Mouse (Mus musculus): Measurements from ENCODE around the gene Olfr618. TPM values are rescaled to one million over a fixed set of nuclear protein-coding genes. Genes with fewer than 3 reads are reported as not detected.
"Not testable (repeated sequence)": the region's sequence is repeated elsewhere in the genome, so short reads cannot be mapped to it uniquely, and the experiment has no call there.

Gene Olfr618
- total RNA-seq (2021): not detected
- long read RNA-seq, experiment 1: 0 reads
- long read RNA-seq, experiment 2: 0 reads

- DNase-seq (ENCODE audit: low spot score in 2 of 2): no peak
Measured at GRCm38 (mm10) chr7:103589803-103590202, at the start of gene Olfr618. TSS of gene Olfr618 (plus strand) at chr7:103590103.

DNA sequence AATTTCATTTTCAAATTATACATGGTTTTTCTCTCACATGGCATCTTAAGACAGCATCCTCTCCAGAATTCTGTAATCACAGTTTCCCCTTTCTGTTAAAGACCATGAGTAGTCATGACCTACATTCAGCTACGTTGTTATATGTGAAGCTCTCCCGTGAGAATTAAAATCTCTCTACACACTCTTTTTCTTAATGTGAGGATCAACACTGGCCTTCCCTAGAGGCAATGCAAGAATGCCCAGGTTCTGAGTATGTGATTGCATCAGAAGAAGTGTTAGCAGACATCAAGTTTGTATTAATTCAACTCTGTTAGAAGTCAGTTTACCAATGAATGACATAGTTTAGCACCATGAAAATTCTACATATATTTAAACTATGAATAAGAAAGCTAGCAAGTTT lies 47.3 kb upstream of the Olfr618 start, which contains the start of gene Olfr612:
Olfr612 (minus strand) TSS at position 101 of the 400 bp plus-strand sequence.
- not testable (repeated sequence) for DNase-seq (ENCODE audit: low spot score in 2 of 2)

DNA sequence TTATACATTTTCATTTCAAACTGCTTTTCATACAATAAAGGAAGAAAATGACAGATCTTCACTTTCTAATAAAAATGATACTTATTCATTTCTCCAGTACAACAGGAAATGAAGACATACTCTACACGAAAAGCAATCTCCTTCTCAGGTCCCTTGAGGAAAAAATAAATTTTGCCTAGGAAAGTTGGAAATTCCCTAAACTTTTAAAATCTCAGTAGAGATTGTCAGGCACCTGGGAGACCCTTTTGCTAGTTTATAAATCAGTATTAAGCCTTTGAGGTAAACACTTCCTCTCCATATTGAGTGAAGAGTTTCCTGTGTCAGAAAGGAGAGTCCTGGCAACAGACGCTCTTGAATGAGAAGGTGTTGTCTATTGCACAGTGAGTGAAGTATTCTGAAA lies 42.1 kb upstream of the Olfr618 start, which contains the start of gene Olfr613:
Olfr613 (plus strand) TSS at position 301 of the 400 bp plus-strand sequence.
- no peak for DNase-seq (ENCODE audit: low spot score in 2 of 2)

- no peak for DNase-seq (ENCODE audit: low spot score in 2 of 2)
Measured at GRCm38 (mm10) chr7:103555779-103556178, 34.1 kb upstream of the Olfr618 start, which contains the start of gene Olfr615. TSS of gene Olfr615 (plus strand) at chr7:103556079.

DNA sequence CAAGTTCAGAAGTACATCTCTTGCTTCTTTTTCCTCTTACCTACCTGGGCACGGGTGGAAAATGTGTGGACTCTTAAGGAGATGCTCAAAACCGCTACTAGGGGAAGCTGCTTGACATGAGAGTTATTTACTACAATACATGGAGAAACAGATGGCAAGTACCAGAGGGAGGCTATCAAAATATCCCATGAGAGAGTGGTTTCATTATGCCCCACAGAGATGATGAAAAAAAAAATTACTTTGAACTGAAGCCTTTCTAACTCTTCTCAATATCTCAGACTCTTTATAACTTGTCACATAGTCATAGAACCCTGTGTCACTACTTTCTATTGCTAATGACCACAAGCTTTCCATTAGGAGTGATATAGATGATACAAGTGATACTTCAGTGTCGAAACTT lies 20.9 kb upstream of the Olfr618 start, which contains the start of gene Olfr616:
Olfr616 (minus strand) TSS at position 101 of the 400 bp plus-strand sequence.
- DNase-seq (ENCODE audit: low spot score in 2 of 2): no peak

DNA sequence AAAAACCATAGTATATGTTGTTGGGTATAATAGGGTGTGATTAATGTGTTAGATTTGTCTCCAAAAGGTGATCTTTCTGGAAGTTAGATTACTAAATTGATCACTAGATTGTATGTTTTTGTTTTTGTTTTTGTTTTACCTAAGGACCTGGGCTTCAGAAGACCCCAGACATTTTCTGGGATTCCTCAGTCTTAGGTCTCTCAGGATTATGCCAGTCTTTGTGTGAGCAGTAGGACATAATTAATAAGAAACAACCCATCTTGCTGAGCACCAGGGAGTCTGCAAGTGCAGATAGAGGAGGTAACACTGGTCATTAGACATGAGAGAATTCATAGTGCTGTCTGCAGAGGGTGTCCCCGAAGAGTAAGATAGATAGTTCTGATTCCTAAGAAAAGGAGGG lies 17.1 kb upstream of the Olfr618 start, which contains the start of gene Olfr617:
Olfr617 (plus strand) TSS at position 301 of the 400 bp plus-strand sequence.
- no peak for DNase-seq (ENCODE audit: low spot score in 2 of 2)

DNA sequence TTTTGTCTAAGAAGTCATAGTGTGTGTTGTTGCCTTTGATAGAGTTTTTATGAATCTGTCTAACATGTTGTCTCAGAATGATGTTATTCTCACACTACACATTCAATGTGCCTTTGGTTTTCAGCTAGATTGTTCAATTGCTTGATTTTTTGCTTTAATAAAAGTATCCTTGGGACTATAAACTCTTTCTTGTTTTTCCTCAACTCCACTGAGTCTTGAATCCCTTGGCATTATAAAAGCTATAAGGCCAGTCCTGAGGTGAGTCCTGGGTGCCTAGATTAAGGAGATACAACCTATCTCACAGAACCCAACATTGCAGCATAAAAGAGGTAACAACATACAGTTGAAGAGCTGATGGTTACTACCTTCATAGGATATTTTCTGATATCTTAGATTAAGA lies 10.4 kb downstream of the Olfr618 start, which contains the start of gene Olfr619:
Olfr619 (plus strand) TSS at position 301 of the 400 bp plus-strand sequence.
- DNase-seq (ENCODE audit: low spot score in 2 of 2): no peak

- no peak for DNase-seq (ENCODE audit: low spot score in 2 of 2)
Measured at GRCm38 (mm10) chr7:103607425-103607824, 17.5 kb downstream of the Olfr618 start.

DNA sequence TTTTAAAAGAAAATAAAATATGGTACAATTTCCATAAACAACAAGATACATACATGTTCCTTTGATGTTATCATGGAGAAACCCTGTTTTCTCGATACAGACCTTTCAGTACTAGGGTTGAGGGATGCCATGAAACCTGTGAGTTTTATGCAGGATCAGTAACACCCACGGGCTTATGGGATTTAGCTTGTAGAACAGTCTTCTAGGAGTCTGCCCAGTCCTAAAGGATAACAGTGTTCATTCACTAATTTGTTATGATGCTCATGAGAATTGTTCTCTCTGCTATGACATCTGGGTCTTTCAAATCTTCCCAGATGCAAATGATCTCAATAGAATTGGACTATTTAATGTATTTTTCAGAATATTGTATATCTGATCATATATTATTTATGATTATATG lies 22.5 kb downstream of the Olfr618 start, which contains the start of gene Olfr620:
Olfr620 (minus strand) TSS at position 101 of the 400 bp plus-strand sequence.
- DNase-seq (ENCODE audit: low spot score in 2 of 2): no peak

DNA sequence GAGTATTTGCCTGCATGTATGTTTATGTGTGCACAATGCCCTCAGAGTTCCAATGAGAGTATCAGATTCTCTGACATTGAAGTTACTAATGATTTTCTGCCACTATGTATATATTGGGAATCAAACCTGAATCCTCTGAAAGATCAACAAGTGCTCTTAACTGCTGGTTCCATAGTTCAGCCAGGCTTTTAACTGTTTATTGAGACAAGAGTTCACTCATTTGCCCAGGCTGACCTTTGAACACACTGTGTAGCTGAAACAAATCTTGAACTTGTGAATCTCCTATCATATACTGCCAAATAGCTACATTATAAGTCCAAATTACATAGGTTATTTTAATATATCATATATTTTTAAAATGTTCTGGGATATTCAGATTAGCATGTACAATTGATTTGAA lies 46.9 kb downstream of the Olfr618 start:
- DNase-seq (ENCODE audit: low spot score in 2 of 2): no peak

- no peak for DNase-seq (ENCODE audit: low spot score in 2 of 2)
Measured at GRCm38 (mm10) chr7:103642602-103643001, 52.7 kb downstream of the Olfr618 start, which contains the start of gene Olfr622. TSS of gene Olfr622 (minus strand) at chr7:103642702.

GRCm38 (mm10) chr7:103644070-103644469 lies 54.2 kb downstream of the Olfr618 start:
- DNase-seq (ENCODE audit: low spot score in 2 of 2): no peak

Small RNA genes lying within 50 kb of the gene (microRNA-seq; reads per million reads assigned to microRNA genes)
- 0 reads per million in 2 experiments for gene Gm26506 (ENCODE audit: borderline number of aligned reads in 2 of 2)

Other genes starting within 250 kb of the Olfr618 start
- not detected for gene Olfr600, start 240.4 kb upstream of the Olfr618 start, total RNA-seq (2021)
- not detected for gene Olfr601, start 227.4 kb upstream of the Olfr618 start, total RNA-seq (2021)
- not detected for gene Olfr603, start 203.9 kb upstream of the Olfr618 start, total RNA-seq (2021)
- gene Usp17lc, start 175.0 kb upstream of the Olfr618 start, total RNA-seq (2021): not detected
- not detected for gene Olfr605, start 144.7 kb upstream of the Olfr618 start, total RNA-seq (2021)
- not detected for gene Olfr606, start 141.1 kb upstream of the Olfr618 start, total RNA-seq (2021)
- not detected for gene Olfr607, start 126.0 kb upstream of the Olfr618 start, total RNA-seq (2021)
- gene Olfr608, start 120.2 kb upstream of the Olfr618 start, total RNA-seq (2021): not detected
- gene Olfr609, start 92.0 kb upstream of the Olfr618 start, total RNA-seq (2021): not detected
- gene Olfr610, start 78.0 kb upstream of the Olfr618 start, total RNA-seq (2021): not detected
- not detected for gene Olfr611, start 69.3 kb upstream of the Olfr618 start, total RNA-seq (2021)
- not detected for gene Olfr612, start 47.4 kb upstream of the Olfr618 start, total RNA-seq (2021)
- gene Olfr613, start 42.0 kb upstream of the Olfr618 start, total RNA-seq (2021): not detected
- gene Olfr615, start 34.0 kb upstream of the Olfr618 start, total RNA-seq (2021): not detected
- not detected for gene Olfr616, start 21.0 kb upstream of the Olfr618 start, total RNA-seq (2021)
- not detected for gene Olfr617, start 17.0 kb upstream of the Olfr618 start, total RNA-seq (2021)
- gene Olfr619, start 10.5 kb downstream of the Olfr618 start, total RNA-seq (2021): not detected
- not detected for gene Olfr620, start 22.4 kb downstream of the Olfr618 start, total RNA-seq (2021)
- gene Olfr622, start 52.6 kb downstream of the Olfr618 start, total RNA-seq (2021): not detected
- gene Olfr623, start 73.6 kb downstream of the Olfr618 start, total RNA-seq (2021): not detected
- gene Olfr624, start 81.1 kb downstream of the Olfr618 start, total RNA-seq (2021): not detected
- gene Olfr625-ps1, start 92.6 kb downstream of the Olfr618 start, total RNA-seq (2021): not detected
- gene Olfr243, start 124.6 kb downstream of the Olfr618 start, total RNA-seq (2021): not detected
- gene Olfr628, start 140.3 kb downstream of the Olfr618 start, total RNA-seq (2021): not detected
- gene Olfr629, start 154.8 kb downstream of the Olfr618 start, total RNA-seq (2021): not detected
- not detected for gene Olfr630, start 167.2 kb downstream of the Olfr618 start, total RNA-seq (2021)
- gene Olfr69, start 181.5 kb downstream of the Olfr618 start, total RNA-seq (2021): not detected
- not detected for gene Olfr68, start 189.6 kb downstream of the Olfr618 start, total RNA-seq (2021)
- not detected for gene Olfr67, start 201.7 kb downstream of the Olfr618 start, total RNA-seq (2021)
- gene Hbb-bt, start 223.9 kb downstream of the Olfr618 start, total RNA-seq (2021): 100 to 1,000 TPM; 185 to 588 TPM
- gene Hbb-bs, start 238.0 kb downstream of the Olfr618 start, total RNA-seq (2021): 1,000 to 10,000 TPM; 1,754 to 4,577 TPM